In genomic region chr13:60529381-60530069, GRCm38 (mm10) we compare ENCODE assay signal across 11 mouse cellular contexts.
DNase-seq lines count a peak whose midpoint lies in the region; ATAC-seq and TF ChIP-seq lines count a peak whose summit lies in the region.
"Had no signal": no experiment of that assay in that cellular context is flagged by ENCODE, and none has a peak within 500 bp of the region (broad histone marks: within the 10 kb centered on the region; RNA-seq: fewer than 3 reads in every experiment).

No protein-coding gene starts in this region.

- no peak for TF ChIP-seq EP300 in heart, adult 2 months (IDR thresholded peaks at IDR 0.05; ENCODE audit: insufficient read depth, low read depth, low read length)

- TF ChIP-seq CTCF in heart, adult 2 months (IDR thresholded peaks at IDR 0.05) = no peak

- DNase-seq in embryonic facial prominence, embryonic 10.5 days (ENCODE audit: low spot score) = peak; percentile 23
- DNase-seq in heart, adult 2 months = no peak
- no peak for DNase-seq in cerebellum, postnatal 25 days
- DNase-seq: adrenal gland, postnatal 14 days; heart, postnatal 14 days; lung, embryonic 14.5 days had no signal

- intact Hi-C loops in heart, adult 2 months (cut with DNase I) = no loop called here

- H3K36me3 ChIP-seq in embryonic facial prominence, embryonic 10.5 days (replicated peaks) = no peaks in the 10 kb centered on the region
- no peaks in the 10 kb centered on the region for H3K36me3 ChIP-seq in forebrain, embryonic 15.5 days
- H3K36me3 ChIP-seq in kidney, embryonic 15.5 days = no peaks in the 10 kb centered on the region
- no peaks in the 10 kb centered on the region for H3K36me3 ChIP-seq in midbrain, embryonic 16.5 days (ENCODE audit: control insufficient read depth, insufficient read depth, low read length)
- H3K36me3 ChIP-seq in heart, adult 2 months (ENCODE audit: control insufficient read depth, insufficient read depth, low read length) = no peaks in the 10 kb centered on the region
- H3K36me3 ChIP-seq: G1E had no signal

- 13% methylated on average over 6 of the region's 6 CpGs for WGBS in embryonic facial prominence, embryonic 10.5 days
- 2% methylated on average over 6 of the region's 6 CpGs for WGBS in forebrain, embryonic 15.5 days
- 8% methylated on average over 6 of the region's 6 CpGs for WGBS in kidney, embryonic 15.5 days
- WGBS in midbrain, embryonic 16.5 days = 10% methylated on average over 6 of the region's 6 CpGs
- WGBS in heart, adult 2 months = 52% methylated on average over 6 of the region's 6 CpGs

- H3K9me3 ChIP-seq in embryonic facial prominence, embryonic 10.5 days = no peaks in the 10 kb centered on the region
- no peaks in the 10 kb centered on the region for H3K9me3 ChIP-seq in forebrain, embryonic 15.5 days
- no peaks in the 10 kb centered on the region for H3K9me3 ChIP-seq in kidney, embryonic 15.5 days (replicated peaks)
- H3K9me3 ChIP-seq in midbrain, embryonic 16.5 days (replicated peaks; ENCODE audit: control insufficient read depth, low read length, poor library complexity, severe bottlenecking) = no peaks in the 10 kb centered on the region

- no peak for TF ChIP-seq POLR2A in heart, adult 2 months (IDR thresholded peaks at IDR 0.05; ENCODE audit: insufficient read depth, low read depth, low read length)

- no peak overlapping the region; the same call in 1 of the 2 replicates for H3K27ac ChIP-seq in embryonic facial prominence, embryonic 10.5 days (replicated peaks)
- peak overlapping the region; percentile 70 for H3K27ac ChIP-seq in forebrain, embryonic 15.5 days (replicated peaks)
- H3K27ac ChIP-seq in kidney, embryonic 15.5 days = peak overlapping the region; percentile 84
- no peak overlapping the region for H3K27ac ChIP-seq in midbrain, embryonic 16.5 days (ENCODE audit: low read length)
- H3K27ac ChIP-seq in heart, adult 2 months = no peak overlapping the region

- H3K4me3 ChIP-seq in embryonic facial prominence, embryonic 10.5 days = no peak overlapping the region
- no peak overlapping the region for H3K4me3 ChIP-seq in forebrain, embryonic 15.5 days
- H3K4me3 ChIP-seq in kidney, embryonic 15.5 days (replicated peaks) = no peak overlapping the region
- H3K4me3 ChIP-seq in midbrain, embryonic 16.5 days (ENCODE audit: low read depth, low read length) = no peak overlapping the region
- no peak overlapping the region for H3K4me3 ChIP-seq in heart, adult 2 months

- peaks cover 26% of the 10 kb centered on the region for H3K4me1 ChIP-seq in embryonic facial prominence, embryonic 10.5 days
- H3K4me1 ChIP-seq in forebrain, embryonic 15.5 days = peaks cover 20% of the 10 kb centered on the region
- H3K4me1 ChIP-seq in kidney, embryonic 15.5 days = peaks cover 26% of the 10 kb centered on the region
- peaks cover 7% of the 10 kb centered on the region; the same call in 1 of the 2 replicates for H3K4me1 ChIP-seq in midbrain, embryonic 16.5 days (ENCODE audit: control insufficient read depth, insufficient read depth, low read length)
- H3K4me1 ChIP-seq in heart, adult 2 months (ENCODE audit: control insufficient read depth, insufficient read depth, low read length) = no peaks in the 10 kb centered on the region

- H3K27me3 ChIP-seq in embryonic facial prominence, embryonic 10.5 days (replicated peaks; ENCODE audit: low read depth, poor library complexity, severe bottlenecking) = no peaks in the 10 kb centered on the region
- H3K27me3 ChIP-seq in forebrain, embryonic 15.5 days = no peaks in the 10 kb centered on the region
- H3K27me3 ChIP-seq in kidney, embryonic 15.5 days = no peaks in the 10 kb centered on the region
- H3K27me3 ChIP-seq in midbrain, embryonic 16.5 days (ENCODE audit: control insufficient read depth, insufficient read depth, low read depth, low read length) = no peaks in the 10 kb centered on the region
- H3K27me3 ChIP-seq in heart, adult 2 months (ENCODE audit: control insufficient read depth, insufficient read depth, low read length) = no peaks in the 10 kb centered on the region

- no peaks in the 10 kb centered on the region for H3K79me2 ChIP-seq in heart, adult 2 months (replicated peaks; ENCODE audit: control insufficient read depth, insufficient read depth, low read length)

- ATAC-seq in forebrain, embryonic 15.5 days (replicated peaks) = peak; percentile 86
- ATAC-seq in kidney, embryonic 15.5 days (replicated peaks; ENCODE audit: low FRiP score) = peak; percentile 85
- peak; percentile 80 for ATAC-seq in midbrain, embryonic 16.5 days
- ATAC-seq in monocyte, adult 5-6 weeks (replicated peaks; ENCODE audit: insufficient number of reproducible peaks, low FRiP score, low TSS enrichment, poor library complexity, severe bottlenecking) = no peak

- H3K9ac ChIP-seq in forebrain, embryonic 15.5 days (replicated peaks) = no peak overlapping the region
- no peak overlapping the region for H3K9ac ChIP-seq in kidney, embryonic 15.5 days
- H3K9ac ChIP-seq in midbrain, embryonic 16.5 days (ENCODE audit: low read depth, low read length) = no peak overlapping the region
- no peak overlapping the region for H3K9ac ChIP-seq in heart, adult 2 months (ENCODE audit: low read depth, low read length)
- H3K9ac ChIP-seq: lung, embryonic 14.5 days had no signal

- H3K4me2 ChIP-seq in forebrain, embryonic 15.5 days (replicated peaks) = no peak overlapping the region
- H3K4me2 ChIP-seq in kidney, embryonic 15.5 days = 0 out of 2 replicates have a peak overlapping the region, but pooled peaks have one; percentile 3
- H3K4me2 ChIP-seq in midbrain, embryonic 16.5 days (ENCODE audit: low read length) = no peak overlapping the region
- H3K4me2 ChIP-seq: lung, embryonic 14.5 days had no signal

Comparison
In these comparisons a context has a peak if more than half of its experiments do, and no peak if none do; other contexts are left out.
1. H3K27ac ChIP-seq: peak in forebrain, embryonic 15.5 days (single experiment) and kidney, embryonic 15.5 days (single experiment); none in embryonic facial prominence, embryonic 10.5 days (single experiment), midbrain, embryonic 16.5 days (single experiment) and heart, adult 2 months (single experiment).